Mouse (Mus musculus) myocyte (in vitro differentiated cells): ENCODE data around the gene Tfcp2l1. TPM values are rescaled to one million over a fixed set of nuclear protein-coding genes. Genes with fewer than 3 reads are reported as not detected.
A peak's percentile ranks its signal among the peaks of the same experiment; 100 is the strongest.

Experiments
- H3K27me3 ChIP-seq: one replicate; pipeline ENCODE4 v1.6.1; 2011; ENCODE audit not compliant: control insufficient read depth, insufficient read depth, insufficient read length
- H3K36me3 ChIP-seq: one replicate; pipeline ENCODE4 v1.6.1; 2011; ENCODE audit not compliant: control insufficient read depth, insufficient read depth
- H3K4me2 ChIP-seq: one replicate; pipeline ENCODE4 v1.6.1; 2011; ENCODE audit warnings: low read depth, control low read depth
- H3K4me3 ChIP-seq: one replicate; pipeline ENCODE4 v1.5.1; 2011; ENCODE audit warnings: mild to moderate bottlenecking, control low read depth, moderate library complexity
- H3K79me2 ChIP-seq: one replicate; pipeline ENCODE4 v1.6.1; 2011; ENCODE audit not compliant: control insufficient read depth, insufficient read depth
- H3ac ChIP-seq: one replicate; pipeline ENCODE4 v1.6.1; 2011; ENCODE audit not compliant: control insufficient read depth, insufficient read length
- CEBPB ChIP-seq: IDR thresholded peaks from 2 replicates; pipeline ENCODE4 v1.6.1; 2011; ENCODE audit warnings: mild to moderate bottlenecking, moderate library complexity; ENCODE audit not compliant: poor library complexity, insufficient read depth, severe bottlenecking
- E2F4 ChIP-seq: IDR thresholded peaks from one replicate; pipeline ENCODE4 v1.6.1; 2011; ENCODE audit warnings: mild to moderate bottlenecking, control low read depth, moderate library complexity; ENCODE audit not compliant: insufficient read depth
- MAX ChIP-seq: IDR thresholded peaks from one replicate; pipeline ENCODE4 v1.6.1; 2011; ENCODE audit warnings: low read depth, mild to moderate bottlenecking, control low read depth
- MYOD1 ChIP-seq, 3 experiments: IDR thresholded peaks; one replicate each; pipeline ENCODE4 v1.6.1; 2011; ENCODE audit warnings: control low read depth in 2 of 3, low read depth in 2 of 3, mild to moderate bottlenecking in 2 of 3, moderate library complexity in 1 of 3; ENCODE audit not compliant: insufficient read length in 2 of 3, control insufficient read depth in 1 of 3
- MYOG ChIP-seq, 3 experiments: IDR thresholded peaks; one replicate each; pipeline ENCODE4 v1.6.1; 2011; ENCODE audit warnings: control low read depth in 2 of 3, low read depth in 2 of 3, mild to moderate bottlenecking in 2 of 3; ENCODE audit not compliant: insufficient read length in 2 of 3, control insufficient read depth in 1 of 3, insufficient read depth in 1 of 3
- POLR2A ChIP-seq: IDR thresholded peaks from one replicate; pipeline ENCODE4 v1.6.1; 2011; ENCODE audit warnings: low read depth, mild to moderate bottlenecking, control low read depth, moderate library complexity; ENCODE audit not compliant: insufficient read length
- POLR2AphosphoS2 ChIP-seq: IDR thresholded peaks from one replicate; pipeline ENCODE4 v1.6.1; 2011; ENCODE audit warnings: low read depth, control low read depth; ENCODE audit not compliant: insufficient read length
- REST ChIP-seq: IDR thresholded peaks from one replicate; pipeline ENCODE4 v1.6.1; 2011; ENCODE audit warnings: mild to moderate bottlenecking, control low read depth, moderate library complexity; ENCODE audit not compliant: insufficient read depth, insufficient read length
- SRF ChIP-seq: IDR thresholded peaks from one replicate; pipeline ENCODE4 v1.6.1; 2011; ENCODE audit warnings: low read depth; ENCODE audit not compliant: control insufficient read depth, insufficient read length
- TCF12 ChIP-seq: IDR thresholded peaks from one replicate; pipeline ENCODE4 v1.6.1; 2011; ENCODE audit warnings: mild to moderate bottlenecking, control low read depth; ENCODE audit not compliant: poor library complexity, insufficient read depth, severe bottlenecking
- TCF3 ChIP-seq: IDR thresholded peaks from one replicate; pipeline ENCODE4 v1.6.1; 2011; ENCODE audit warnings: low read depth, control low read depth; ENCODE audit not compliant: insufficient read length
- USF1 ChIP-seq: IDR thresholded peaks from one replicate; pipeline ENCODE4 v1.6.1; 2011; ENCODE audit warnings: low read depth, mild to moderate bottlenecking, control low read depth, moderate library complexity
- polyA plus RNA-seq: library from polyadenylated mRNA; unstranded; fragments of >200 nt; fragmentation: generic; extraction: Trizol; gene quantifications from one replicate; pipeline ENCODE4 v1.2.1, GENCODE M21; 2012; ENCODE audit warnings: missing spikeins

The Tfcp2l1 gene
- polyA plus RNA-seq, 1 experiment, result 1.2 TPM

DNA sequence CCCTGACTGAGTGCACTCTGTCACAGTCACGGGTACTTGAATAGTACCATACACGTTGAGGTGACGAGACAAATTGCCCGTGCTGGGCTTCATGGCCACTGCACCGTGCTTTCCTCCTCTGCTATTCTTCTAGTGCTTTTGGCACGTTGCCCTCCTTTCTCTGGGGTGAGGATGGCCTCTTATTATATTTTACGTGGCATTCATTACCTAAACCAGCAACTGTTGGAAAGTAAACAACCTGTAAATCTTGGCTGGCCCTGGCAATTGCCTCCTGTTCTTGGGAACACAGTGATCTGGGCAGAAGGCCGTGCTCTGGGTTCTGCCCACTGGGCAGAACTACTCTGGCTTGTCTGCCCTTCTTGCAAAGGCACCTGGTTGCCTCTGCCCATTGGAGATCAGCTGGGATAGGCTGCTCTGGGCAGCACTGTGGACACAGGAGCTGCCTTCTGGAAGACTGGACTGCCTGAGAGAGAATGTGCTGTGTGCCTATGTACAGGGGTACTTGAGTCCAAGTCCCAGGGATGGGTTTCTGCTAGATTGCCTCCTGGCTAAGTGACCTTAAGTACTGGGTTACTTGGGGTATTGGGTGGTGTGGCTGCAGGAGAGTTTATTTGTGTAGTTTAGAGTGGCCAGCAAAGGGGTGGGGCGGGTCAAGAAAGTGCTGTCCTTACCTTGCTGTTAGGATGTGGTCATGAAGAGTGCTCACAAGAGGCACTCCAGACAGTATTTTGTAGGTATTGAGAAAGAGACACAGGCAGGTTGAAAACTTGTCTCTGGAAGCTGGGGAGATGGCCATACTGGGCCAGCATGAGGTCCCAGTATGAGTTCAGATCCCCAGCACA lies 15.6 kb downstream of the Tfcp2l1 start:
- TF ChIP-seq MYOD1 (IDR thresholded peaks at IDR 0.05; ENCODE audit: control insufficient read depth in 1 of 3, insufficient read length in 2 of 3, low read depth in 2 of 3), result no peak
- no peak for TF ChIP-seq MYOG (IDR thresholded peaks at IDR 0.05; ENCODE audit: control insufficient read depth in 1 of 3, insufficient read depth in 1 of 3, insufficient read length in 2 of 3, low read depth in 2 of 3)
- no peak overlapping the region for H3ac ChIP-seq

GRCm38 (mm10) chr1:118645701-118646100 lies 18.0 kb downstream of the Tfcp2l1 start:
- Histone ChIP-seq H3K36me3 (no peaks in the 10 kb centered on the region), H3ac (no peak overlapping the region), H3K79me2 (no peaks in the 10 kb centered on the region), H3K4me3 (no peak overlapping the region), H3K4me2 (no peak overlapping the region), H3K27me3 (no peaks in the 10 kb centered on the region)
- TF ChIP-seq REST (no peak), USF1 (no peak), MAX (no peak), CEBPB (no peak), TCF3 (no peak), POLR2A (no peak), SRF (no peak), MYOG (IDR thresholded peaks at IDR 0.05; ENCODE audit: control insufficient read depth in 1 of 3, insufficient read depth in 1 of 3, insufficient read length in 2 of 3, low read depth in 2 of 3) (no peak), MYOD1 (IDR thresholded peaks at IDR 0.05; ENCODE audit: control insufficient read depth in 1 of 3, insufficient read length in 2 of 3, low read depth in 2 of 3) (no peak), TCF12 (no peak), E2F4 (no peak), POLR2AphosphoS2 (no peak)

More for the DNA sequence above, 15.6 kb downstream of the Tfcp2l1 start:
- H3K27me3 ChIP-seq, result peaks cover 5% of the 10 kb centered on the region
- no peaks in the 10 kb centered on the region for H3K79me2 ChIP-seq
- H3K4me3 ChIP-seq, result no peak overlapping the region
- no peak overlapping the region for H3K4me2 ChIP-seq
- no peaks in the 10 kb centered on the region for H3K36me3 ChIP-seq

DNA sequence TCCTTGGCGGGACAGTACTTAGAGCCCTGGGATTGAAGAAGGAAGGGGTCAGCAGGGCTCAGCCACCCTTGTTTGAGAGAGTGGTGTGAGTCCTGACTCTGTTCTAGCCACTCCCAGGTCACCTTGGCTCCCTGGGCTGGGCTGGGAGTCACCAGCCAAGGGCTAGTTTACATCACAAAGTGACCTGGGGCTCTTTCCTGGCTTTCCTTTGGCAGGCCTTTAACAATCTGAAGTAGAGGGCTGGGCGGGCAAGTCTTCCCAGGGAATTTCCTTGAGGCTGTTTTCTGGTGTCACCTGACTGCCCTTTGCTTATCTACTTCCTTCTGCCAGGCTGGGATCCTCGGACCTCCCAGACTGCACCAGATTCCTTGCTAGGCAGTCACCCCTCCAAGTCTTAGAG lies 20.3 kb downstream of the Tfcp2l1 start:
- Histone ChIP-seq H3K36me3 (no peaks in the 10 kb centered on the region), H3K4me2 (no peak overlapping the region), H3K4me3 (no peak overlapping the region), H3K27me3 (no peaks in the 10 kb centered on the region), H3K79me2 (no peaks in the 10 kb centered on the region), H3ac (no peak overlapping the region)
- TF ChIP-seq SRF, result no peak
- TF ChIP-seq MYOG (IDR thresholded peaks at IDR 0.05; ENCODE audit: control insufficient read depth in 1 of 3, insufficient read depth in 1 of 3, insufficient read length in 2 of 3, low read depth in 2 of 3), result no peak
- TF ChIP-seq TCF12, result no peak
- no peak for TF ChIP-seq CEBPB
- TF ChIP-seq POLR2A, result no peak
- no peak for TF ChIP-seq USF1
- TF ChIP-seq POLR2AphosphoS2, result no peak
- no peak for TF ChIP-seq MAX
- TF ChIP-seq E2F4, result no peak
- no peak for TF ChIP-seq MYOD1 (IDR thresholded peaks at IDR 0.05; ENCODE audit: control insufficient read depth in 1 of 3, insufficient read length in 2 of 3, low read depth in 2 of 3)
- no peak for TF ChIP-seq TCF3
- TF ChIP-seq REST, result no peak

DNA sequence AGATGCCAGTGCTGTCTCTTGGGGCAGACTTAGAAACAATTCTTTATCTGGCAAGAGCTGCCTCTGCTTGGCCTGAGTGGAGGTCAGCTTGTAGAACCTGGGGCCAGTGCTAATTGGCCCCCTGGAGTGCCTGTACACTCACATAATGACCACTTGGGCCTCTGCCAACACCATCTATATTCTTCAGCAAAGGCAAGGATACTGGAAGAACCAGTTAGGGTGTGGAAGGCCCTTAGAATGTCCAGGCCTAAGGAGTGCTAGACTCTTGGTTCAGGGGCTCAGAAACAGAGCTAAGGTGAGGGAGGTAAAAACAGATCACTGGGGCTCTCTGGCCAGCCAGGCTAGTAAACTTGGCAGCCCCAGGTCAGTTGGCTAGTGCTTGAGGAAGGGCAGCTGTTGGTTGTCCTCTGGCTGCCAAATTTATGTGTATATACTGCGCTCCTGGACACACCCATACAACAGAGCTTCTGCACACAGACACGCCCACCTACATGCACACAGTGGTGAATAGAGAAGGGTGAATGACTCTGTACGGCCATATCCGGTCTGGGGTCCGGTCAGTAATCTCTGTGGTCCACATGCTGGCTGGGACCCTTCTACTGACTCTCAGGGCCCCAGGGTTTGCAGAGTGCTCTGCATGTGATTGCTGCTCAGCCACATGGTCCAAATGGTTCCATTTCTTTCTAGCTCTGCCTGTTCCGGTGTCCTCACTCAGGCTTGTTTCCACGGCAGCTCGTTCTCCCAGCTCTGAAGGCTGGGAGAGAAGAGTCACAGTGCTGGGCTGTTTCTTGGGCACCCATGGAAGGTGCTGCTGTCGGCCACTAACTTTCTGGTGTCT lies 22.4 kb downstream of the Tfcp2l1 start:
- Histone ChIP-seq H3K4me2 (peak overlapping the region; percentile 42), H3K4me3 (no peak overlapping the region), H3ac (no peak overlapping the region), H3K27me3 (no peaks in the 10 kb centered on the region), H3K79me2 (no peaks in the 10 kb centered on the region), H3K36me3 (no peaks in the 10 kb centered on the region)
- no peak for TF ChIP-seq TCF3
- TF ChIP-seq MYOG (IDR thresholded peaks at IDR 0.05; ENCODE audit: control insufficient read depth in 1 of 3, insufficient read depth in 1 of 3, insufficient read length in 2 of 3, low read depth in 2 of 3), result no peak

DNA sequence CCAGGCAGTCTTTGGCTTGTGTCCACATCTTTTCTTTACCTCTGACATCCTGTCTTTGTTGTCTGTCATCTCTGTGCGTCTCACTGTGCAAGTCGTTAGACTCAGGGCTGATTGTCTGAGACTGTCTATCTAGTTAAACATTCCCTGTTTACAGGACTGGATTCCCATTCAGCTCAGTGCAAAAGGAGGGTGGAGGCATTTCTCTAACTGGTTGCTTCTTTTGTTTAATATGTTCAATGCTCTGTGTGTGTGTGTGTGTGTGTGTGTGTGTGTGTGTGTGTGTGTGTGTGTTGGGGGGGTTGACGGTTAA lies 23.0 kb downstream of the Tfcp2l1 start:
- Histone ChIP-seq H3K36me3 (no peaks in the 10 kb centered on the region), H3ac (no peak overlapping the region), H3K27me3 (no peaks in the 10 kb centered on the region), H3K4me3 (no peak overlapping the region), H3K79me2 (no peaks in the 10 kb centered on the region), H3K4me2 (no peak overlapping the region)
- no peak for TF ChIP-seq E2F4
- TF ChIP-seq TCF12, result no peak
